33 mouse cellular contexts compared by ENCODE assay signal in genomic region chr14:75420811-75421210, GRCm38 (mm10). TPM values are rescaled to one million over a fixed set of nuclear protein-coding genes. Genes with fewer than 3 reads are reported as not detected.
A peak's percentile ranks its signal among the peaks of the same experiment; 100 is the strongest.
DNase-seq lines count a peak whose midpoint lies in the region; ATAC-seq lines count a peak whose summit lies in the region.
"Had no signal": no experiment of that assay in that cellular context is flagged by ENCODE, and none has a peak within 500 bp of the region (broad histone marks: within the 10 kb centered on the region; RNA-seq: fewer than 3 reads in every experiment).

No protein-coding gene starts in this region.

- H3K27me3 ChIP-seq in neural tube, embryonic 11.5 days (ENCODE audit: control insufficient read depth, insufficient read depth, low read length), result no peaks in the 10 kb centered on the region
- H3K27me3 ChIP-seq: embryonic facial prominence, embryonic 13.5 days; forebrain, embryonic 12.5 days; hindbrain, embryonic 15.5 days; intestine, embryonic 15.5 days; limb, embryonic 12.5 days; midbrain, embryonic 12.5 days; neural tube, embryonic 13.5 days; stomach, embryonic 15.5 days had no signal

- H3K4me2 ChIP-seq in neural tube, embryonic 11.5 days (ENCODE audit: low read depth), result no peak overlapping the region
- H3K4me2 ChIP-seq: embryonic facial prominence, embryonic 13.5 days; forebrain, embryonic 12.5 days; hindbrain, embryonic 15.5 days; intestine, embryonic 15.5 days; limb, embryonic 12.5 days; midbrain, embryonic 12.5 days; neural tube, embryonic 13.5 days; stomach, embryonic 15.5 days had no signal

- no peaks in the 10 kb centered on the region for H3K4me1 ChIP-seq in neural tube, embryonic 11.5 days (ENCODE audit: control insufficient read depth, insufficient read depth, low read length)
- H3K4me1 ChIP-seq: embryonic facial prominence, embryonic 13.5 days; intestine, embryonic 15.5 days; limb, embryonic 12.5 days; neural tube, embryonic 13.5 days; stomach, embryonic 15.5 days had no signal

- WGBS in neural tube, embryonic 11.5 days, result 65% methylated on average over 6 of the region's 6 CpGs

- no peaks in the 10 kb centered on the region for H3K36me3 ChIP-seq in neural tube, embryonic 11.5 days (ENCODE audit: control insufficient read depth, insufficient read depth, low read length)
- H3K36me3 ChIP-seq: embryonic facial prominence, embryonic 13.5 days; forebrain, embryonic 12.5 days; hindbrain, embryonic 15.5 days; intestine, embryonic 15.5 days; limb, embryonic 12.5 days; midbrain, embryonic 12.5 days; neural tube, embryonic 13.5 days; stomach, embryonic 15.5 days had no signal

- peak; percentile 75 for DNase-seq in heart, adult 11 months
- no peak for DNase-seq in heart, postnatal 36 days
- peak; percentile 1 for DNase-seq in neural tube, embryonic 11.5 days (ENCODE audit: low spot score)
- no peak for DNase-seq in neural tube, embryonic 10.5 days (ENCODE audit: extremely low spot score, low spot score)
- peak; percentile 35 for DNase-seq in thymus, postnatal 4 days
- no peak for DNase-seq in thymus, adult 18-20 months
- no peak for DNase-seq in heart, postnatal 4 days
- no peak for DNase-seq in heart, postnatal 10 days
- DNase-seq: adrenal gland, postnatal 25 days; cerebellum, adult 8-10 months; cerebellum, postnatal 36 days; embryo, embryonic 11 days; gastrocnemius, postnatal 36 days; kidney, adult 9 months; kidney, postnatal 14 days; layer of hippocampus, postnatal 36 days; right cerebral cortex, adult 18-20 months had no signal

- H3K4me3 ChIP-seq in neural tube, embryonic 11.5 days (ENCODE audit: low read depth, low read length), result no peak overlapping the region
- H3K4me3 ChIP-seq: embryonic facial prominence, embryonic 13.5 days; erythroblast, embryonic 14.5 days; forebrain, embryonic 12.5 days; hindbrain, embryonic 15.5 days; intestine, embryonic 15.5 days; limb, embryonic 12.5 days; midbrain, embryonic 12.5 days; neural tube, embryonic 13.5 days; stomach, embryonic 15.5 days had no signal

- no peaks in the 10 kb centered on the region for H3K9me3 ChIP-seq in neural tube, embryonic 11.5 days (ENCODE audit: control insufficient read depth, low read length)
- H3K9me3 ChIP-seq: embryonic facial prominence, embryonic 13.5 days; forebrain, embryonic 12.5 days; hindbrain, embryonic 15.5 days; intestine, embryonic 15.5 days; limb, embryonic 12.5 days; neural tube, embryonic 13.5 days; stomach, embryonic 15.5 days had no signal

- no peak overlapping the region for H3K27ac ChIP-seq in neural tube, embryonic 11.5 days (ENCODE audit: low read depth, low read length)
- H3K27ac ChIP-seq: embryonic facial prominence, embryonic 13.5 days; forebrain, embryonic 12.5 days; hindbrain, embryonic 15.5 days; intestine, embryonic 15.5 days; limb, embryonic 12.5 days; liver, embryonic 14.5 days; macrophage; midbrain, embryonic 12.5 days; neural tube, embryonic 13.5 days; stomach, embryonic 15.5 days had no signal

- no peak overlapping the region for H3K9ac ChIP-seq in neural tube, embryonic 11.5 days (ENCODE audit: low read length)
- H3K9ac ChIP-seq: embryonic facial prominence, embryonic 13.5 days; forebrain, embryonic 12.5 days; hindbrain, embryonic 15.5 days; intestine, embryonic 15.5 days; limb, embryonic 12.5 days; liver, embryonic 14.5 days; midbrain, embryonic 12.5 days; neural tube, embryonic 13.5 days; stomach, embryonic 15.5 days had no signal

- intact Hi-C loops in heart, postnatal 36 days (cut with DNase I), result no loop called here
- intact Hi-C loops in heart, postnatal 10 days (cut with DNase I), result no loop called here

- no peak for ATAC-seq in neural tube, embryonic 11.5 days (ENCODE audit: insufficient read depth, low FRiP score, low TSS enrichment)
- ATAC-seq: intestine, embryonic 15.5 days had no signal

RNA-seq across cellular contexts. Expression of gene Siah3, which starts 35.0 kb away (rescaled TPM):
- total RNA-seq in heart, postnatal 36 days (2021), result not detected
- 4.7 and 6.3 TPM in 2 replicates for polyA plus RNA-seq in neural tube, embryonic 11.5 days (2014; fragmentation: Nextera tagmentation; extraction: Ambion mirVana)
- total RNA-seq in heart, postnatal 4 days (2021), result under 1 TPM in 1 of 2 experiments, not detected in 1; 0.07 TPM
- total RNA-seq in heart, postnatal 10 days (2021), result under 1 TPM in 1 of 2 experiments, not detected in 1; 0.07 TPM
- total RNA-seq: gastrocnemius, postnatal 36 days; heart, adult 8-10 months; hematopoietic stem cell, adult 5-6 weeks; monocyte, adult 5-6 weeks had no signal
- polyA plus RNA-seq: heart, embryonic 14.5 days; lung, embryonic 16.5 days; macrophage had no signal

Comparison
In these comparisons a context has a peak if more than half of its experiments do, and no peak if none do; other contexts are left out.
1. DNase-seq: peak in heart, adult 11 months (single experiment), neural tube, embryonic 11.5 days (single experiment) and thymus, postnatal 4 days (single experiment); none in heart, postnatal 36 days (0 of 2), neural tube, embryonic 10.5 days (single experiment), thymus, adult 18-20 months (0 of 2), heart, postnatal 4 days (single experiment) and heart, postnatal 10 days (0 of 2).